Mouse (Mus musculus) layer of hippocampus, postnatal 10 days (tissue): ENCODE results near the gene BC048679. TPM values are rescaled to one million over a fixed set of nuclear protein-coding genes. Genes with fewer than 3 reads are reported as not detected.

Experiments
- DNase-seq, 2 experiments: peaks; one replicate each; pipeline ENCODE4 v3.0.0; 2021; ENCODE audit warnings: low spot score in 2 of 2
- long read RNA-seq: library from polyadenylated mRNA; stranded (forward); transcript quantifications from one replicate; pipeline ENCODE4 v2.0.0, GENCODE M21; 2023
- total RNA-seq, 2 experiments: library from RNA; stranded (reverse); gene quantifications; 2 replicates each; pipeline ENCODE4 v1.2.3; 2021

Gene BC048679
- not detected for total RNA-seq
- long read RNA-seq: 0 reads

DNA sequence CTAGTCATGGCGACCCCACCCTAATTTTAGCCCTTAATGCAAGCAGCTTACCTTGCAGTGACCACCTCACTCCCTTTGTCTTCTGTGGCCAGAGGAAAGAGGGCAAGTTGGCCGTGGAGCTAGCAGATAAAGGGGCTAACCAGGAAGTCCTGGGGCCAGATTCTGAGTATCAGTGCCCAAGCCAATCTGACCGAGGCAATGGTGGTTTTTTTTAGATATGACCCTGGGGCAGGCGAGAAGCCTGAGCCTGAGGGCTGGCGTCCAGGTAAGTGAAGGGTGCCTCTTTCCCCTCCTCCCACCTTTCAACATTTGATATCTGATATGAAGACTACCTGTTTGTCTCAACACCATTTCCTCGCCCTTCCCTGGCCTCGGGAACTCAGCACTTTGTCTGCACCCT is at the start of gene BC048679:
BC048679 (minus strand) TSS at position 101 of the 400 bp plus-strand sequence.
- DNase-seq: no peak

DNA sequence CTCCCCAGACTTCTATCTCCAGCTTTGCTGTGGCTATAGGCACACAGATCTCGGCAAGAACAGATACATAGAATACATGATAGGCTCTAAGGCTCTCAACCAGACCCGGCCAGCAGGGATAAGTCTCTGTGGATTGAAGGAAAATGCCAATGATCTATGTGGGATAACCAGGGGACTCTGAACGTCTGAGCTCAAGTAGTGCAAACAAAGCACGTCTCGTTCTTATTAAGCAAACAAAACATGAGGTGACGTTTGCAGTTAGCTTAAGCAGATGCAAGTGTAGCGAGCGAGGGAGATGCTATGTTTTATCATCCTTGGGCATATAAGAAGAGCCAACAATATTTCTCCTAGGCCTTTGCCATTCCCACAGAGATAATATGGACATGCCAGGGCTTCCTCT is 44.9 kb upstream of the BC048679 start:
- no peak for DNase-seq

DNA sequence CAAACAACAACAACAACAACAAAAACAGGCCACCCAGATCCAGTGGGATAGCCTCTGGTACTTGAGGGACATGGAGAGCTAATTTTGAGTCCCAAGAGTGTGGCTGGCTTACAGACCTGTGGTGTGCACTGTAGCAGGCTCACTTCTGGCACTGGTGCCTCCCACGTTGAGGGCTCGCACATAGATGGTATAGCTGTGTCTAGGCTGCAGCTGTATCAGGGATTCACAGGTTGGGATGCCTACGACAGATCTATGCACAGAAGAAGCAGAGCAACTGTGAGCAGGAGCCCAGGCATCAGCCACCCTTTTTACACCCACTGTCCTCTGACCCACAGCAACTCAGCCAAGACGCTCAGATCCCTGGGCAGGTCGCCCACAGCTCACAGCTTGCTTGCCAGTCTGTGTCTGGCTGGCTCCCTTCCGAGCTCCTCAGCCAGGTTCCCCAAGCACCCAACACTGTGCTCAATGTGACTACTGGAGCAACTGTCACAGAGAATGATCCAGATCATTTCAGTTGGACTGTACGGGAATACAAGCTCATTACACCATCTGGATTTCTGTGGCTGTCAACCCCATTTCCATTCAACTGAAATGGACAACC is 43.9 kb upstream of the BC048679 start:
- DNase-seq: peak; percentile 85 to 91

DNA sequence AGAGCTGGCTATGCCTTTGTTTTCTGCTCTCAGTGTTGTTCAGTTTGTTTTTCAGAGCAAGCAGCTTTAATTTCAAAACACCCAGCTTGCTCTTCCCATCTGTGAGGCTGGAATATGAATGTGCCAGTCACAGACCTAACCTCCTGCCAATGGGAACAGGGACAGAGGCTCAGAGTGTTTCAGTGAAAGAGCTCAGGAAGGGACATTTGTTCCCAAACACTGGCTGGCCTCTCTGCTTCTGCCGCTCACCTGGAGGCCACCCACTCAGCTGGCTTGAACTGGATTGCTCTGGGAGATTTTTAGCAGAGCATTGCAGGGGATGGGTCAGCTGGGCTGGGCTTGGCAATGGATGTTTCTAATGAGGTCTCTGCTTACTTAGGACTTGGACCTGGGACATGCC is 42.9 kb upstream of the BC048679 start:
- peak; percentile 25 to 48 for DNase-seq

DNA sequence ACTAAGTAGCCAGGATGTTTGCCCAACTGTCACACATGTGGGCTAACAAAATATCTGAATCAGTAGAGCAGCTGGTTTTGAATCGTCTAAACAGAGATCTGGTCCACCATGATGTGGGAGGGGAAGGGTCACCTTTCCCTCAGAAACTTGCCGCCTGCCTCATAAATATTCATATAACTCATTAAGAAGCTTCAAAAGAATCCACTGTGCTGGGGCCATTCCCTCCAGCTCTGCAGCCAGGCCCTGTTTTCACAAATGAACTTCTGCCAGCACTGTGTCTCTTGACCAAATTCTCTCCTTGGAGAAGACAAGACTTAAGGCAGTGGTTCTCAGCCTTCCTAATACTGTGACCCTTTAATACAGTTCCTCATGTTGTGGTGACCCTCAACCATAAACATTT is 41.5 kb upstream of the BC048679 start:
- DNase-seq: peak in 1 of 2 experiments; percentile 40

DNA sequence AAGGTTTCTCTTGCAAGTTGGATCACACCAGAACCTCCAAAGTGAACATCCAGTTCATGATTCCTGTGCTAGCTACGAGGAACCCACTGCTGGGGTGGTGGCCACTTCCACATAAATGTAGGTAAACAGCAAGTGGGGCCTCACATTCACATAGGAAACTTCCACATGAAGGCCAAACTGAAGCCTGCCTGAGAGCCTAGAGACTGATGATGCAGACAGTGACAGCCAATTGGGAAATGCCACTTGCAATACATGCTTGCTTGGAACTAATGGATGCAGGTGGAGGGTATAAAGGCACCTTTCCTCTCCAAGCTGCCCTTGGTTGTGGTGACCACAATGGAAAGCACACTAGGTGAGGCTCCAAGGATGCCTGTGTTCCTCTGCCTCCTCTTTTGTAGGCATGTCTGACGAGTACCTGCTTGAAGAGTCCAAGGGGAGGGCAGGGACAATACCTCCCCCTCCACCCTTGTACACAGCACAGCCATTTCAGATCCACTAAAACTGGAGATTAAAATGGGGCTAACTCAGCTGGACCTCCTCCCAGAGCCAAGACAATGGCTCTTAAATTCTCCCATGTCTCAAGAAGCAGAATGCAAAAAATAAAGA is 40.1 kb upstream of the BC048679 start:
- peak; percentile 49 to 56 for DNase-seq

DNA sequence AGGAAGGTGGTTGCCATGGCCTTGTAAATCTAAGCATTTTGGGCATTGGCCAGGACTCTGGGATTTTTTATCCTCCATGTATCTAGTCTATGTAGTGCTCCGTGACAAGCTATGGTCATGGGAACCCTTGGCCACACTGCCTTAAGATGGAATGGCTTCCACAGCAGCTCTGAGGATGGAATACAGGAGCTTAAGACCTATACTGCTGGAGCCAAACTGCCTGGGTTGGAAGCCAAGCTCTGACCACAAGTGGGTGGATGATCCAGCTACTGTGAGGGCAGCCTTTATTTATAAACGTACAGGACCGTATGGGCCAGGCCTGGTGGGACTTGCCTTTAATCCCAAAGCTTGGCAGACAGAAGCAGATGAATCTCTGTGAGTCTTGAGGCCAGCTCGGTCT is 38.4 kb upstream of the BC048679 start:
- DNase-seq: no peak

DNA sequence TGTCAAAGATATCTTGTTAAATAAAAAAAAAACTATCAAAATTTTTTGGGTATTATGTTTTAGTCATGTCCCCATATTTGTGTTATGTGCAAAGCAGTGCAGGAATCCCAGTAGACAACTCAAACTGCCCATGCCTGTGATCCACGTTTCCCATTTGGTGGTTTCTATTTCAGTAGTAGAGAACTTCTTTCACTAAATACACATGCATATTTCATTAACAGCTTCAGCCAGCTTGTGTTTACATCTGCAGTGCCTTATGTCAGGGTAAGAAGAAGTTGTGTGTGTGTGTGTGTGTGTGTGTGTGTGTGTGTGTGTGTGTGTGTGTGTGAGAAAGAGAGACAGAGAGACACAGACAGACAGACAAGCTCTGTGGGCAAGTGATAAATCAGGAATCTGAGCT is 33.4 kb upstream of the BC048679 start:
- DNase-seq: no peak

DNA sequence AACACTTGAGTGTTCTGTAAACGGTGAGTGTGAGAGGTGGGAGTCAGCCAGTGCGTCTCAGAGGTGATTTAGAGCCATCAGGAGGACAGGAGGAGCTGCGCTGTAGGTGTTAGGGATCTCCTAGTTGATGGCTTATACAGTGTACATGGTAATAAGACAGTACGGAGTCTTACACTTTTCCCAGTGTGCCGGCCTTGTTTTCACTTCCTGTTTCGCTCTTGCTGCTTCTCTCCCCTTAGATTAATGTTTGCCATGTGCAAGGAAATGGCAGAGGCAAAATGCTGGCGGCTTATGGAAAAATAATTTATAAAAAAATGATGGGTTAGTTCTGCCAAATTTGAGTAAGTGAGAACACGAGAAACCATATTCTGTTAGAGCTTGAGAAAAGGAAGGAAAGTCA is 30.8 kb upstream of the BC048679 start:
- DNase-seq: no peak

DNA sequence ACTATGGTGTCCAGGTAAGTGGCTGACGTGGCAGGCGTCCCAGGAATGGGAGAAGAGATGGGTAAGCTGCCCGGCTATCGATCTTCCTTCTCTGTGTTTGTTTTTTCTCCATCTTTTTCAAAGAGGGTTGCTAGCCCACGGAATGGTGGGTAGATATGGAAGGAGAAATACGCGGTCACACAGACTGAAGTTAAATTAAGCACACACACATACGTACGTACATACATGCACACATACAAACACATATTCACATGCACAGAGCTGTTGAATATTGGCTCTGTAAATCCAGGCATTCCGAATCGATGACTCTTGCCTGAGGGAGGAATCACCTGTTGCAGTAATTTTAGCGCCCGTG is 25.6 kb upstream of the BC048679 start:
- DNase-seq: no peak

DNA sequence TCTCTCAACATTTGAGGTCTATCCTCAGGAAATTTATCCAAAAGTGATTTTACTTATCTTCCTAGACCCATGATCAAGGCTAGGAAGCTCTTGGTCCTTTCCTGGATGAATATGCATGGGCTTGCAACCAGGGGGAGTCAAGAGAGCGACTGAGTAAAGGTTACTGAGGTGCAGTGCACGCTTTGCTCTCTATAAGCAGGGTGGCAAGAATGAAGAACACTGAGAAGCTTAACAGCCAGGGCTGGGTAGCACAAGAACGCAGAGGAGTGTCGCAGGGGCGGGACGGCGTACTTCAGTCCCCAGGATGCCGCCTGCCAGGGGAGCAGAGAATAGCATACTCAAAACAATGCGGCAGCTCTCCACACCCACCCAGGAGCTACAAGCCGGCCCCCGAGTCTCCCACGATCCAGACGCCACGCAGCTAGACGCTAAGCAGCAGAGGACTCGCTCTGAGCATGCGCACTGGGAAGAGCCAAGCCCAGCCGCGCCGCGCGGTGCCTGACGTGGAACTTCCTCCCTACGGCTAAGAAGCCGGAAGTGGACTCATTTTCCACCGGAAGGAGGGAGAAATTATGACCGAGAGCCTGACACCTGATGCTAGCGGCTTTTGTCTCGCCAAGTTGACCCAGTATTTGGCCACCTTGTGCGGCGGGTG is 25.1 kb upstream of the BC048679 start:
- DNase-seq: peak; percentile 86 to 90

DNA sequence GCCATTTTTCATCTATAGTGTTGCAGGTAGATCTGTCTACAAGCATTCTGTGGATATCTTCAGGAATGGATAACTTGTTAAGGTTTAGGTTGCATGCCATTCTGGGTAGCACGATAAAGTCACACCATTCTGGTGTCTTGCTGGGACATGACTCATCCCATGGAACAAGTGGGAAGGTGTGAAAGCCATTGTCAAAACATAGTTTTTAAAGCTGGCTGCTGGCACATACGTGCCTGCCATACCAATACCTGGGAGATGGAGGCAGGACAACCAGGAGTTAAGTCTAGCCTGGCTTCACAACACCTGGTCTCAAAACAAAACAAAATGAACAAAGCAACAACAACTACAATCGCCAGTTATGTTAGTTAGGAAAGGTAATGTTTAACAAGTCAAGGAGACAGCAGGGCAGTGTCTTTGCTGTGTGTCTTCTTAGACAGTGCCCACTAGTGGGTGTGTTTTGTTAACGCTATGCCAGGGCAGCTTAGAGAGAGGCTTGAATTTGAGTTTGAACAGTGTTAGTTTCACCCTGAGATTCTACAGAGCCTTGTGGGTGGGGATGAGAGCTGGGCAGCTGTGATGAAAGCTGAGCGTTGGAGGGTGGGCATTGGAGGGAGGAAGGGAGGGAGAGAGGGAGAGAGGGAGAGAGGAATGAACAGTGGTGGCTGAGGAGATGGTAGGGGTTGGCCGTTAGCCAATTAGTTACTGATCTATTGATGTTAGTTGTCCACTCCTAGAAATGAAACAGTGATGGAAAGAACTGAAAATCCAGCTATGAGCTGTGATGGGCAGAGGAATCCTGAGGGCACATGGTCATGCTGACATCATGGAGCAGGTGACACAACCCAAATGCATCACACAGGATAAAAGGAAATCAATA is 18.3 kb upstream of the BC048679 start:
- DNase-seq: no peak

DNA sequence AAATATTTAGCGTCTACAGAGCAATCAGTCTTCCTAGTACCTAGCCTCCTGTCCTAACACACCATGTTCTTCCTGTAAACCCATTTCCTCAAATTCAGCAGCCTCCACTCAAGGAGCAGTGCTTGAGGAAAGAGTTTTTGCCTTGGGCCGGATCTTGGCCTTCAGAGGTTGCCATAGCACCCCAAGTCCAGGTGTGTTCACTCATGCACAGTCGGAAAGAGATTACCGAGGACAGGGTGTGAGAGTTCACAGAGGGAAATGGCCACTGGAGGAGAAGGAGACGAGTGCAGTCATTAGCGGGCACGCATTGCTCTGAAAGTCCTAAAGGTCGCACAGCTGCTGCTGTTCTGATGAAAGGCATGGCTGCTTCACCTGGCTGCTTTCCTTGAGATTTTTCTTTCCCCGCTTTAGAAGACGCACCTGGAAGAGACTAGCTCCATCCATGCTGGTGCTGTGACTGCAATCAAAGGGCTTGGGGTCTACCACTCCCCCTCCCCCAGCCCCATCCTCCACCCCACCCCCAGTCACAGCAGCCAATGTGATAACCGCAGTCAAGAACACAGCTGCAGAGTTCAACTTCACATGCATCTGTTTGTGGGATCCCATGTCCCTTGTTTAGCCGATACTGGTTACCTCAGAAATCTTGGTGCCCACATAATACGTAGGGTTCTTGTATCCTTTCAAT is 17.0 kb upstream of the BC048679 start:
- no peak for DNase-seq

DNA sequence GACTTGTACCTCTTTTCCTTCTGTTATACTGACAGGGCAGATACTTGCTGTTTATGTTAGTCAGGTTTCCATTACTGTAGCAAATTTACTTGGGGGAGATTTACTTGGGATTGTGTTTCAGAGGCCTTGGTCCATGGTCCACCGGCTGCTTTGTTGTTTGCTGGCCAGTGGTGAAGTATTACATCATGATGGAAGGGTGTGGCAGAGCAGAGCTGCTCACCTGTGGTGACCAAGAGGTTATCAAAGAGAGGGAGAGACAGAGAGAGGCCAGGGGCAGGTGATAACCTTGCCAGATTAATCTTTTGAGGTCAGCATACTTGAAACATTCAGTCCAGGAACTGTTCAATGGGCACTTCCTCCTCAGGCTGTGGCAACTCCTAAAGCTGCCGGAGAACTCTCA is 3.0 kb upstream of the BC048679 start:
- no peak for DNase-seq

DNA sequence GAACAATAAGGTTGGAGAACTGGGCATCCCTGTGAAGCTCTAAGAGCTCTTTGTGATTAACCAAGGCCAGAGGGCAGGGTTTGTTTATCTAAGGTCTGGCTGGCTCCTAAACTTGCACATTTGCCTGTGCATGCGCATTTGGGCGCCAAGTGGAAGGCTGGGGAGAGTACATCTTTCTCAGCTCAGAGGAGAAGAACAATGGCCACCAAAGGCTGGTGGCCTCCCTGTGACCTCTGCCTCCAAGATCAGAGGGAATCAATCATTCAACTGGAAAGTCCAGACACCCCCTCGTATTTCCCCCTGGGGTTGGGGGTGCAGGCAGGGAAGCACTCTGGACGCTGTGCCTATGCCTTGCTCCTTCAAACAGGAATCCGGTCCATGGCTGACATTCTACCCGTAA is 910 bp downstream of the BC048679 start:
- no peak for DNase-seq

DNA sequence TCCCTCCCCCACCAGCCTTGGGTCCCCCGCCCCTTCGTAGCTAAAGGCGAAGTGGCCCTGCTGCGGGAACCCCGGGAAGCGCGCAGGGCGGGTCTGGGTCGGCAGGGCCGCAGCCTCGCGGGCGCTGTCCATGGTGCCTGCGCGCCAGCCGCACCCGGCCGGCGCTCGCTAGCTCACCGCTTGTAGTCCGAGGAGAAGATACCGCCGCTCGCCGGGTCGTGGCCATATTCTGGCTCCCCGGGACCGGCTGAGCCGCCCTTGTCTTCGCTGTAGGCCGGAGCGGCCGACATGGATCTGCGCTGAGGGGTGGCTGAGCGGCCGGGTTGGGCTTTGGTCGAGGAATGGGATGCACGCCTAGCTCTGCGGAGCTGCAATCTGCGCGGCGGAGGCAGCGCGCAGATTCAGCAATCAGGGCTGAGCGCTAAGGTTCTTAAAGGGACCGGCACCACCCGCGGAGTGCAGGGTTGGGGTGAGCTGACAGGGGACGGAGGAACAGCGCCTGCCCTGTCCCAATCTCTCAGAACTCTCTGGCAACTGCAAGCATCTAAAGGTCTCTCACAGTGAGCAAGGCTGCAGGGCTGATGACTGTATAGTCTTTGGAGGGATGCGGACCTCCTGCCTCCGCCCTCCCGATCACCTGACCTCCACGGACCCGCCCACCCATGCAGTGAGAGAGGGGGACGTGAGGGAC is 4.6 kb downstream of the BC048679 start, which contains the start of gene Ap3b2:
Ap3b2 (minus strand) TSS at position 595 of the 691 bp plus-strand sequence.
- peak; percentile 74 to 79 for DNase-seq

DNA sequence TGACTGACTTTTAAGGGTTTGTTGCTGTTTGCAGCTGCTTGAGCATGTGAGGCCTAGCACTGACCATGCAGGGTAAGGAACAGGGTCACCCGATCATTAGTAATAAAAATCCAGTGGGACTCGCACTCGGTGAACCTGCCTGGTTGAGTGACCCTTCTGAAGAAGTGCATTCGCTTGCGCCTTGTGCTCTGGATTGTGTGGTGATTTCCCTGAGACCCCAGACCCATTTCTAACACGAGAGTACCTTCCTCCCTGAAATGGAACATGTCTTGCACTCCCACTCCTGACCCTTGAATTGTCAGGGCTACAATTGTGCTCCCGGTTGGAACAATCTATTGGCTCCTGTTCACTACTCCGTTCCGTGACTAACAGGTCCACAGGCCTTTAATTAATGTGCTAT is 5.5 kb downstream of the BC048679 start:
- DNase-seq: no peak

DNA sequence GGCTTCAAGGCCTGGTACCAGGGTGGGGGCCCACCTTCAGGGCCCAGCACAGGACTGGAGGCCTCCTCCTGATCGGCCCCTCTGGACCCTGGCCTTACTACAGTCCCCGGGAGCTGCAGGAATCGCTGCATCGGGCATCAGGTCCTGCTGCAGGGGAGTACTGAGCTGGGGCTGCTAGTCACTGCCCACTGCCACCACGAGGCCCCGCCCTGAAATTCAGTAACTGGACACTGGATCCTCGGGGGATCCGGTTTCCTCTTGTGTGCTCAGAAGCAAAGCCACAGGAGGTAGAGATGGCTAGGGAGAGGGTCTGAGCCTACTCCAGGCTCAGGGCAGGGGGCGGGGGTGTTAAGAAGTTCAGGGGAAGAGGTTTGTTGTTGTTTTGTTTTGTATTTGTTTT is 8.4 kb downstream of the BC048679 start:
- no peak for DNase-seq

DNA sequence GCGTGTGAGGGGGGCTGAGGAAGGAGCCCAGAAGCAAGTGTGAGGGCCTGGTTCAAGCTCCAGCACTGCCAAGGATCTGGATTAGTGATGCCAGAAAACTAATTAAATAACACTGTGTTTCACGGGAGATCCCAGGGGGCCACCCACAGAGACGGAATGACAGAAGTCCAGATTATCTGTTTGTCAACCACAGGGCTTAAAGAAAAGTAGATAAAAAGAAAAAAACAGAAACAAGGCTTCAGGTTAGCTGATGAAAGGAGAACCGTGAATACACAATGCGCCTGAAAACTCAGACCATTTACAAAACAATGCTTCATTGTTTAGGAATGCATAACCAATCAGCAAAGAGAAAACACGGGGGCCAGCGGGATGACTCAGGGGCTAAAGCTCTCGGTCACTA is 17.3 kb downstream of the BC048679 start:
- no peak for DNase-seq

DNA sequence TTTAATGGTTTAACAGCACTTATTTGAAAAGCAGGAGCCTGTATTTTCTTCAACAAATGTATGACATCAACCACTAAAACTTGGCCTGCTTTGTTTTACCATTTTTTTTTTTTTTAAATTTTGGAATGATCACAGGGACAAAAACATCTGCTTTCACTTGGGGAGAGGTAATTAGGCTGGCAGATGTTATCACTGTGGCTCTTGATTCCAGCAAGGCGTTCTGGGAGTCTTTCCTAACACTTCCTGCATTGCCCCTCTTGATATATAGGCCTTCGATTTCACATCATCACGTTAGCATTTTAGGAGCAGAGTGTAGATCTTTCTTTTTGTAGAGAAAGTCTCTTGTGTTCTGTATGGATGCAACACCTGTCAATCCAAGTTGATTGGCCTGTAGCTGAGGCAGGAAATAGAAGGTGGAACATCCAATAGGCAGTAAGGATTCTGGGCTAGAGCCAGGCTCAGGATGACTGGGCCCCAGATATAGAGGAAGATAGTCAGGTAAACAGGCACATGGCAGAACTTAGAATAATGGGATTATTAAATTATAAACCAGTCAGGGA is 18.5 kb downstream of the BC048679 start:
- DNase-seq: no peak
